Comparison of ENCODE assay signal across 12 mouse cellular contexts in the genomic region with DNA sequence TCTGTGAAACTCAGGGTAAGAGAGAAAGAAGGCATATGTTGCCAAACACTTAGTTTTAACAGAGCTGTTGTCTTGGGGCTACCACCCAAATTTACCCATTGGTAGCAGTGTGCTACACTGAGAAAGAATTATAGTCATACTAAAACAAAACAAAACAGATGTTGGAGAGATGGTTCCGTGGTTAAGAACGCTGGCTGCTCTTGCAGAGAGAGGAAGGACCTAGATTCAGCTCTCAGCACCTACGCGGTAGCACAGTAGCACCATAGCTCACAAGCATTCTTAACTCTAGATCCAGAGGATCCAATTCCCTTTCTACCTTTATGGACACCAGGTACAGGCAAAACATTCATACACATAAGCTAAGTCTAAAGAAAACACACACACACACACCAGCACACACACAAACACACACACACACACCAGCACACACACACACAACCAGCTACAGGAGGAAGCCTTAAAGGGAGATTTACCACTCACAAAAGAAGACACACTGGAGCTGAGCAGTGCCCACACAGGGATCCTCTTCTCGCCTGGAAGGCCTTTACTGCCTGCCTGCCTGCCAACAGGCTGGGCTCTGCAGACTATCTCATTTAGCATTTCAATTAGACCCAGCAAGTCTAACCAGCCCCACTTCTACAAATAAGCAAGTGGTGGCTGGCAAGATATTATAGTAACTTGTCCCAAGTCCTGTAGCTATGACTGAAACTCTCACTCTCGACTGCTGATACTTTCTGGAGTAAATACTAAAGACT. TPM values are rescaled to one million over a fixed set of nuclear protein-coding genes. Genes with fewer than 3 reads are reported as not detected.
A peak's percentile ranks its signal among the peaks of the same experiment; 100 is the strongest.
DNase-seq lines count a peak whose midpoint lies in the region; ATAC-seq and TF ChIP-seq lines count a peak whose summit lies in the region.
"Had no signal": no experiment of that assay in that cellular context is flagged by ENCODE, and none has a peak within 500 bp of the region (broad histone marks: within the 10 kb centered on the region; RNA-seq: fewer than 3 reads in every experiment).

No protein-coding gene starts in this region.

- ATAC-seq in frontal cortex, adult (ENCODE audit: low TSS enrichment) = peak; percentile 93
- no peak for ATAC-seq in liver, embryonic 14.5 days (ENCODE audit: insufficient read depth)
- no peak for ATAC-seq in stomach, postnatal 0 days (ENCODE audit: low FRiP score, low TSS enrichment)
- ATAC-seq: forebrain, embryonic 15.5 days had no signal

- H3K4me2 ChIP-seq in liver, embryonic 14.5 days (ENCODE audit: low read depth) = no peak overlapping the region
- no peak overlapping the region for H3K4me2 ChIP-seq in stomach, postnatal 0 days (replicated peaks; ENCODE audit: low read depth)
- H3K4me2 ChIP-seq: forebrain, embryonic 15.5 days; kidney, embryonic 15.5 days had no signal

- peak overlapping the region; percentile 33; the same call in 1 of the 2 replicates for H3K9ac ChIP-seq in liver, embryonic 14.5 days (replicated peaks)
- no peak overlapping the region for H3K9ac ChIP-seq in stomach, postnatal 0 days (ENCODE audit: low read length)
- H3K9ac ChIP-seq: forebrain, embryonic 15.5 days; kidney, embryonic 15.5 days had no signal

- WGBS in liver, embryonic 14.5 days (ENCODE audit: insufficient replicate concordance) = 35% methylated on average over 6 of the region's 6 CpGs
- 71% methylated on average over 6 of the region's 6 CpGs for WGBS in stomach, postnatal 0 days

- H3K36me3 ChIP-seq in liver, embryonic 14.5 days (replicated peaks; ENCODE audit: control insufficient read depth, insufficient read depth, low read depth) = no peaks in the 10 kb centered on the region
- H3K36me3 ChIP-seq in stomach, postnatal 0 days (ENCODE audit: control insufficient read depth, insufficient read depth, low read length) = no peaks in the 10 kb centered on the region
- H3K36me3 ChIP-seq: forebrain, embryonic 15.5 days; kidney, embryonic 15.5 days; midbrain, embryonic 10.5 days had no signal

- no peak for TF ChIP-seq CTCF in liver, embryonic 14.5 days (IDR thresholded peaks at IDR 0.05; ENCODE audit: low read depth)
- no peak for TF ChIP-seq CTCF in stomach, postnatal 0 days (IDR thresholded peaks at IDR 0.05; ENCODE audit: low read depth)

- H3K4me3 ChIP-seq in liver, embryonic 14.5 days (ENCODE audit: insufficient read depth in 1 of 2, low read depth in 2 of 2, low read length in 2 of 2) = no peak overlapping the region
- H3K4me3 ChIP-seq in stomach, postnatal 0 days (ENCODE audit: low read depth, low read length) = no peak overlapping the region
- H3K4me3 ChIP-seq: forebrain, embryonic 15.5 days; kidney, embryonic 15.5 days; midbrain, embryonic 10.5 days had no signal

- H3K4me1 ChIP-seq in liver, embryonic 14.5 days (replicated peaks; ENCODE audit: control insufficient read depth in 2 of 2, insufficient read depth in 2 of 2, low read length in 1 of 2) = peaks cover 51 to 59% of the 10 kb centered on the region in 2 experiments
- H3K4me1 ChIP-seq in stomach, postnatal 0 days (replicated peaks; ENCODE audit: control insufficient read depth, insufficient read depth) = 0 out of 2 replicates have a peak, but pooled peaks cover 2% of the 10 kb centered on the region
- H3K4me1 ChIP-seq: forebrain, embryonic 15.5 days had no signal

- DNase-seq in frontal cortex, postnatal 25 days (ENCODE audit: low spot score in 2 of 2) = no peak
- peak; percentile 50 for DNase-seq in right cerebral cortex, adult 18-20 months
- no peak for DNase-seq in right cerebral cortex, postnatal 4 days
- DNase-seq in liver, embryonic 14.5 days (ENCODE audit: low read depth in 3 of 3, low spot score in 3 of 3) = no peak
- no peak for DNase-seq in stomach, postnatal 0 days (ENCODE audit: low spot score)
- no peak for DNase-seq in heart, adult 8-10 months (ENCODE audit: low spot score)
- no peak for DNase-seq in retina, embryonic 14.5 days (ENCODE audit: low spot score)
- DNase-seq: heart, postnatal 36 days had no signal

- H3K27me3 ChIP-seq in liver, embryonic 14.5 days (ENCODE audit: control insufficient read depth, insufficient read depth, low read length) = no peaks in the 10 kb centered on the region
- no peaks in the 10 kb centered on the region for H3K27me3 ChIP-seq in stomach, postnatal 0 days (ENCODE audit: control insufficient read depth, insufficient read depth, low read length)
- H3K27me3 ChIP-seq: forebrain, embryonic 15.5 days; kidney, embryonic 15.5 days had no signal

- H3K27ac ChIP-seq in liver, embryonic 14.5 days = no peak overlapping the region
- H3K27ac ChIP-seq in stomach, postnatal 0 days (replicated peaks) = 0 out of 2 replicates have a peak overlapping the region, but pooled peaks have one; percentile 24
- H3K27ac ChIP-seq: forebrain, embryonic 15.5 days; kidney, embryonic 15.5 days; midbrain, embryonic 10.5 days had no signal

- TF ChIP-seq EP300 in liver, embryonic 14.5 days (IDR thresholded peaks at IDR 0.05; ENCODE audit: low read depth) = no peak
- TF ChIP-seq EP300 in stomach, postnatal 0 days (optimal IDR thresholded peaks at IDR 0.05) = no peak

- H3K9me3 ChIP-seq in liver, embryonic 14.5 days (ENCODE audit: control insufficient read depth, low read length) = no peaks in the 10 kb centered on the region
- H3K9me3 ChIP-seq in stomach, postnatal 0 days (ENCODE audit: control insufficient read depth, low read length) = no peaks in the 10 kb centered on the region
- H3K9me3 ChIP-seq: forebrain, embryonic 15.5 days; kidney, embryonic 15.5 days; midbrain, embryonic 10.5 days had no signal

RNA-seq across cellular contexts. Expression of a gene that starts 20.6 kb away (rescaled TPM):
- polyA plus RNA-seq in liver, embryonic 14.5 days (2012; rRNA removed) = 13.0 and 19.8 TPM in 2 replicates
- polyA plus RNA-seq in liver, embryonic 14.5 days (2014; fragmentation: Nextera tagmentation; extraction: Ambion mirVana) = 38.2 and 43.2 TPM in 2 replicates
- 34.1 and 34.3 TPM in 2 replicates for polyA plus RNA-seq in stomach, postnatal 0 days (2015; fragmentation: Nextera tagmentation; extraction: Ambion mirVana)
- total RNA-seq in heart, adult 8-10 months (2022) = 100 to 1,000 TPM in 1 of 4 experiments, 10 to 100 TPM in 3; 80.9 to 106 (median 90.0) TPM
